Mouse (Mus musculus): Measurements from ENCODE around the gene Wnt3a. TPM values are rescaled to one million over a fixed set of nuclear protein-coding genes. Genes with fewer than 3 reads are reported as not detected.

Wnt3a gene
- polyA plus RNA-seq, 1 experiment from 2014 or later = 0.35 TPM

DNA sequence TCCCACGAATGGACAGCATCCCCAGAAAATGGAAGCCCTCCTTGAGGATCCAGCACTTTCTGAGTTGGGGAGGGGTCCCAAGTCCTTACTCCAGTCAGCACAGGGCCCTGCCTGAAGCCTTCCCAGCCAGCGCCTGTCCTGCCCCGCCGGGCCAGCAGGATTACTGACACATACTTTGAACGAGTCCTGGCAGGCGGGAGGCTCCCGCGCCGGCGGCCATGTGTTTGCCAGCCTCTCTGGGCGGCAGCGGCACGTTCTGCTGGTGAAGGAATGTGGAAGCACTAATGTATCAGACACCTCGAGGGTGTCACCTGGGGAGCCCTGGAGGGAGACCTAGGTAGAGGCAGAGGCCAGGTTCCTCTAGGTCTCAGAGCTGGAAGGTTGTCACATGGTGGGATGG lies 6.4 kb downstream of the Wnt3a start:
- WGBS = 57% methylated on average over 14 of the region's 14 CpGs
- Histone ChIP-seq H3K27ac (replicated peaks) (no peak overlapping the region), H3K27me3 (replicated peaks) (peaks cover 43% of the 10 kb centered on the region), H3K4me2 (no peak overlapping the region), H3K9ac (replicated peaks) (no peak overlapping the region), H3K36me3 (no peaks in the 10 kb centered on the region), H3K4me1 (peaks cover 6% of the 10 kb centered on the region), H3K9me3 (replicated peaks) (no peaks in the 10 kb centered on the region), H3K4me3 (replicated peaks) (no peak overlapping the region)
- no peak for ATAC-seq (ENCODE audit: low FRiP score)

DNA sequence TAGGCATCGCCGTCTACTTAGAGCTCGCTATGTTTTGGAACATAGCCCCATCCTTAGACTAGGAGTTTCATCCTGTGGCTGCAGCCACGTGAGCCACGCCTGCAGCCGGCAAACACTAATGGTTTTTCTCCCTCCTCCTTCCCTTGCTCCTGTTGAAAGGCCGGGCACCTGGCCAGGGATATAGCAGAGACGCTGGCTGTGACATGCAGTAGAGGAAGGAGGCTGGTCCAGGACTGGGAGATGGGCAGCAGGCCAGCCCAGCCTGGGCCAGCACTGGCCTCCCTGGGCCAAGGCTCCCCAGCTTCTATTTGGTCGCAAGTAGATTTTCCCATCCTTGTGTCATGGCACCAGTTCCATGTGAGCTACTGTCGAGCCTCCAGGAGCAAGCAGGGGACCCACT lies 7.6 kb downstream of the Wnt3a start:
- H3K4me1 ChIP-seq = no peaks in the 10 kb centered on the region
- H3K27me3 ChIP-seq (replicated peaks) = peaks cover 31% of the 10 kb centered on the region
- H3K36me3 ChIP-seq = no peaks in the 10 kb centered on the region
- no peak overlapping the region for H3K9ac ChIP-seq (replicated peaks)
- H3K4me2 ChIP-seq = no peak overlapping the region
- 69% methylated on average over 10 of the region's 10 CpGs for WGBS
- no peak overlapping the region for H3K4me3 ChIP-seq (replicated peaks)
- H3K27ac ChIP-seq (replicated peaks) = no peak overlapping the region
- no peaks in the 10 kb centered on the region for H3K9me3 ChIP-seq (replicated peaks)
- no peak for ATAC-seq (ENCODE audit: low FRiP score)

DNA sequence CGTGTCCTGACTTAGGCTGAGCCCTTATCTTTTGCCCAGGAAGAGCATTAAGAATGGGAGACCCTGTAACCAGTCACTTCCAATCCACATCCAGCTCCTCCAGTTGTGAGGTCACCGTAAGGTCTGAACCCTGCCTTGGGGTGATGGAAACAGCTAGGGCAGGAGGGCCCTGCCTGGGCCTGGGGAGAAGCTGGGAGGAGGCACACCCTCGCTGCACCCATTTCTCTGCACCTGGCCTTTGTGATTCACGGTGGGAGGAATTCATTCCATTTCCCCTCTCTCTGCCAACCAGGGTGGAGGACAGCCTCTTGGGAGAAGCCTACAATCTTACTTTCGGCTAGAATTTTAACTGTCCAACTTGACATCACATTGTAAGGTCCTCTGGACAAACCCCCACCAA lies 8.4 kb downstream of the Wnt3a start:
- 82% methylated on average over 5 of the region's 5 CpGs for WGBS
- no peak overlapping the region for H3K4me2 ChIP-seq
- peaks cover 23% of the 10 kb centered on the region for H3K27me3 ChIP-seq (replicated peaks)

DNA sequence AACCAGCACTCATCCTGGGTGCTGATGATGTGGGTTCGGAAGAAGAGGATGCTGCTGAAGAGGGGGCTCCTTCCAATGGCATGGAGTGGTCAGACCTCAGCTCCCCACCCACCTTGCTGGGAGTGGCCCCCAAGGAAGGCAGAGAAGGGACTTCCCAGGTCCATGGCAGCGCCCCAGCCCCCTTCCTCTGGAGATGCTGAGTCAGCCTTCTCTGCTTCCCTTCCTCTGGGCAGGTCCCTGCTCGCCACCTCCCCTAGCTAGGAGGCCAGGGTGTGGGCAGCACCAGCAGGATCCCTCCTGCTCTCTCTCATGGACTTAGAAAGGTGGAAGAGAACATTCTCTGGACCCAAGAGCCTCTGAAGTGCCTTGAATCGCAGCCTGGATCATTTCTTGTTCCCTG lies 12.5 kb downstream of the Wnt3a start:
- H3K36me3 ChIP-seq = no peaks in the 10 kb centered on the region
- no peak overlapping the region for H3K9ac ChIP-seq (replicated peaks)
- H3K4me1 ChIP-seq = no peaks in the 10 kb centered on the region
- no peak for ATAC-seq (ENCODE audit: low FRiP score)
- H3K4me2 ChIP-seq = no peak overlapping the region
- H3K4me3 ChIP-seq (replicated peaks) = no peak overlapping the region
- peaks cover 5% of the 10 kb centered on the region; the same call in 1 of the 2 replicates for H3K27me3 ChIP-seq (replicated peaks)
- WGBS = 84% methylated on average over 4 of the region's 4 CpGs
- no peaks in the 10 kb centered on the region for H3K9me3 ChIP-seq (replicated peaks)
- no peak overlapping the region for H3K27ac ChIP-seq (replicated peaks)

More for the DNA sequence above, 8.4 kb downstream of the Wnt3a start:
- ATAC-seq (ENCODE audit: low FRiP score) = no peak
- Histone ChIP-seq H3K4me1 (no peaks in the 10 kb centered on the region), H3K9ac (replicated peaks) (no peak overlapping the region), H3K9me3 (replicated peaks) (no peaks in the 10 kb centered on the region), H3K36me3 (no peaks in the 10 kb centered on the region), H3K4me3 (replicated peaks) (no peak overlapping the region), H3K27ac (replicated peaks) (no peak overlapping the region)

DNA sequence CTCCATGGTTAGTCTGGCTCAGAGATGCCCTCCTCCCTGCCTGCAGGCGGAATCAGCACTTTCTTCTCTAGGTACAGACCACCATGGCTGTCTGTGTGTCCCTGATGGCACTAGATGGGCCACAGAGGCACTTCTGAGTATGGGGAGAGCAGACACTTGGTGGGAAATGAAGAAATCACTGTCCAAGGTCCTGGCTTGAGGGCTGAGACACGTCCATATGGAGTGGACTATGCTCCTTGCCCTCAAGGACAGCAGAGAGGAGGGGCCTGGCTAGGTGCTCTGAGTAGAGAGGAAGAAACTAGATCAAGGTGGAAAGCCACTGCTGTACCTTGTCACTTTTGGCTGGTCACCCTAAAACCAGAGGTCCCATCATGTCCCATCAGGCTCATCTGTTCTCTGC lies 13.7 kb downstream of the Wnt3a start:
- H3K9ac ChIP-seq (replicated peaks) = no peak overlapping the region

DNA sequence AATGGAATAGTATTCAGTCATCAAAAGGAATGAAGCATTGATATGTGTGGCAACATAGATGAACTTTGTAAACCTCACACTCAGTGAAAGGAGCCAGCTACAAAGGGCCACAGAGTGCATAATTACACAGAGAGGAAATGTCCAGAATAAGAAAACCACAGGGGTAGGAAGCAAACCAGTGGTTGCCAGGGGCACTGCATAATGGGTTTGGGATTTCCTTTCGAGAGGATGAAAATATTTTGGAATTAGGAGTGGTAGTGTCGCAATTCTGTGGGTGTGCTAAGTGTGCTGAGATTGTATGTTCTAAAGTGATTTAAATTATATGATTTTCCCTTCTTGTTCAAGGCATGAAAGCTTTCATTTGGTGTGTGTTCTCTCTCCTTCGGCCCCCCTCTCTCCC lies 16.4 kb downstream of the Wnt3a start:
- H3K4me2 ChIP-seq = no peak overlapping the region
- H3K4me3 ChIP-seq (replicated peaks) = no peak overlapping the region
- 90% methylated on average over 3 of the region's 3 CpGs for WGBS
- H3K4me1 ChIP-seq = no peaks in the 10 kb centered on the region
- H3K9me3 ChIP-seq (replicated peaks) = no peaks in the 10 kb centered on the region
- H3K9ac ChIP-seq (replicated peaks) = no peak overlapping the region
- H3K27me3 ChIP-seq (replicated peaks) = peaks cover 5% of the 10 kb centered on the region; the same call in 1 of the 2 replicates
- no peak for ATAC-seq (ENCODE audit: low FRiP score)
- no peaks in the 10 kb centered on the region for H3K36me3 ChIP-seq
- H3K27ac ChIP-seq (replicated peaks) = no peak overlapping the region

More for the DNA sequence above, 13.7 kb downstream of the Wnt3a start:
- no peaks in the 10 kb centered on the region for H3K9me3 ChIP-seq (replicated peaks)
- H3K36me3 ChIP-seq = no peaks in the 10 kb centered on the region
- peaks cover 5% of the 10 kb centered on the region; the same call in 1 of the 2 replicates for H3K27me3 ChIP-seq (replicated peaks)
- no peak overlapping the region for H3K4me2 ChIP-seq
- ATAC-seq (ENCODE audit: low FRiP score) = no peak
- H3K4me1 ChIP-seq = no peaks in the 10 kb centered on the region
- no peak overlapping the region for H3K27ac ChIP-seq (replicated peaks)
- 42% methylated on average over 2 of the region's 2 CpGs for WGBS
- no peak overlapping the region for H3K4me3 ChIP-seq (replicated peaks)

DNA sequence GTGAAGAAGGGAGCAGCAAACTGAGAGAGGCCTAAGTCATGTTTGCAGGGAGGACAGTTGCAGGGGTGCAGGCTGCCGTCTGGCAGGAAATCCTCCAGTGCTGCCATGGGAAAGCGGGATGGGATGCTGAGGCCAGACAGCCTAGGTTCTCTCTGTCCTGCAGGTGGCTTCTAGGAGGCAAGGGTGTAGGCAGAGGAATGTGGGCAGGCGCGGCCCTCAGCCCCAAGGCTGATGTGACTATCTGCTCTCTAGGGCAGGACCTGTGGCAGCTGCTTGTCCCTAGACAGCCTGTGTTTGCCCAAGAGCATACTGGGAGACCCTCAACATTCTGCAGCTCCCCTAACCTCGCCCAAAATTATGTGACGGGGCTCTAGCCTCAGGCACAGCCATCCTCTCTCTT lies 23.8 kb downstream of the Wnt3a start:
- Histone ChIP-seq H3K4me1 (peaks cover 15% of the 10 kb centered on the region), H3K27ac (replicated peaks) (no peak overlapping the region), H3K36me3 (no peaks in the 10 kb centered on the region), H3K4me3 (replicated peaks) (no peak overlapping the region), H3K9ac (replicated peaks) (no peak overlapping the region), H3K9me3 (replicated peaks) (no peaks in the 10 kb centered on the region), H3K27me3 (replicated peaks) (peaks cover 27% of the 10 kb centered on the region), H3K4me2 (no peak overlapping the region)
- 37% methylated on average over 6 of the region's 6 CpGs for WGBS
- ATAC-seq (ENCODE audit: low FRiP score) = no peak

DNA sequence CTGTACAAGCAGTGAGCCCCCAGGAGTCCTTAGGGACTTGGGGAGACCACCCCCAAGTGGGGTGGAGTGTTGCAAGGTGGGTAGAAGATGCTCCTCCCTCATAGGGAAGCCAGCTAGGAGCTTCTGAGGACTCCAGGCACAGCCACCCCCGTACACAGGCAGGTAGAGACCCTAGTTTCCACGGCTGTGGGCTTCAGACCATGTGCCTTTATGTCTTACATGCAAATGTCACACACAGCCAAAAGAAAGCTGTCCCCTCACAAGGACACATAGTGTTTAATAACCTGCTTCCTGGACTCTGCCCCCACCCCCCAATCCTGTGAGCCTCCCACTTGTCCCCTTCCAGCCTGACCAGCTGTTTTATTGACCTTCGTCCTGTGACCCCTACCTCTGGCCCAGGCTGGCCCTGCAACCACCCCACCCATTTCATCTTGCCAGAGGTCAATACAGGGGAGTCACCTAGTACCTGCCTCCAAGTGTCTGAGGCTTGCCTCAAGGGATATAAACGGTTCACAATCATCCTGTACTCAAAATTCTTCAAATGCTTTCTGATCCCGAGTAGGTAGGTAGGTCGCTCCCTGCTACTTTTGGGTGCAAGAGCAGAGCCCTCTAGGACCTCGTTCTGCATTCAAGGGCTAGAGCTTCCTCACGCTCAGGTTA lies 25.3 kb downstream of the Wnt3a start:
- no peak overlapping the region for H3K9ac ChIP-seq (replicated peaks)
- H3K27me3 ChIP-seq (replicated peaks) = peaks cover 30% of the 10 kb centered on the region
- 64% methylated on average over 8 of the region's 8 CpGs for WGBS
- no peaks in the 10 kb centered on the region for H3K36me3 ChIP-seq
- peaks cover 15% of the 10 kb centered on the region for H3K4me1 ChIP-seq
- H3K27ac ChIP-seq (replicated peaks) = no peak overlapping the region
- no peak for ATAC-seq (ENCODE audit: low FRiP score)
- H3K9me3 ChIP-seq (replicated peaks) = no peaks in the 10 kb centered on the region
- H3K4me2 ChIP-seq = no peak overlapping the region
- H3K4me3 ChIP-seq (replicated peaks) = no peak overlapping the region

DNA sequence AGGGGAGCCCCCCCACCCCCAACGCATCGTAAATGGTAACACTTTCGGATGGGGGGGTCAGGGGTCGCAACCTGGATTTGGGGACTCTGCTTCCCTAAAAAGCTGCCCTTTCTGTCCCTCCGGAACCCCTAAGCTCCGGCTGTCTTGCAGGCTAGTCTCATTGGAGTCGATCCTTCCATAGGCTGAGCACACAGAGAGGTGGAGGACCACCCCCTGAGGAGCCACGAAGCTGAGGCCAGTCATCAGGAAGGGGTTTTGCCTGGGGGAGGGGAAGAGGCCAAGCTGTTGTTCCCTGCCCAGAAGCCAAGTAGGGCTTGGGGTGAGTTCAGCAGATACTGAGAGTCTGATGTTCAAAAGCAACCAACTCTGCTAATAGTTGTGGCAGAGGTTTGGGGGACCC lies 26.0 kb downstream of the Wnt3a start:
- Histone ChIP-seq H3K9ac (replicated peaks) (peak overlapping the region; percentile 57), H3K27ac (replicated peaks) (no peak overlapping the region)
- WGBS = 3% methylated on average over 8 of the region's 8 CpGs

DNA sequence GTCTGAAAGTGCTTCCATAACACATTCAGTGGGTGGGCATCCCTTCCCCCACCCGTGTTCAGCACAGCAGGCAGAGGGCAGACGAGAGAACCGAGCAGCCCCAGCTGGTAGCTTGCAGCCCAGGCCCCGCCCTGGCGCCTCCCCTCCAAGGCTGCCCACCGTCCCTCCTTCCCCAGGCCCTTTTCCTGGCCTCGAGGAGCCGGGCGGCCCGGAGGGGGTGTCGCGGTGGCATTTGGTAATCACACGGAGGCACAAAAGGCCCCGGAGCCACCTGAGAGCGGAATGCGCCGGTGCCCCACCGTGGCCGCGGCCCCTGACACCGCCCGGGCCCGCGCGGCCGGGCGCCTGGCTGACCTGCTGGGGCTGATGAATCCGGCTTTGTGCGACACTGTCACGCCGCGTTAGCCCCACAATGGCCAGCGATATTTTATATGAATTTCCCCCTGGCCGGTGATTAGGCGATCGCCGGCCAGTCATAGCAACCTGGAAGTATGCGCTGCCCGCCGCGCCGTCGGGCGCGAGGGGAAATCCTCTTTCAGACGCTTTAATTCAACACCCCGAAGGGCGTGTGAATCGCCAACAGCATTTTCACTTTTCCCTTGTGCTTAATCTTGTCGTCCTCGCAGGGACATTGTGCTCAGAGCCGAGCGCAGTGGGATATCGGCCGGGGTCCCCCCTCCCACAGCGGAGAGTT lies 26.5 kb downstream of the Wnt3a start:
- H3K9me3 ChIP-seq (replicated peaks) = no peaks in the 10 kb centered on the region
- peak overlapping the region; percentile 57 for H3K9ac ChIP-seq (replicated peaks)
- H3K27me3 ChIP-seq (replicated peaks) = peaks cover 33% of the 10 kb centered on the region
- H3K4me3 ChIP-seq (replicated peaks) = peak overlapping the region; percentile 49
- H3K4me1 ChIP-seq = peaks cover 15% of the 10 kb centered on the region
- under 1% methylated on average over 54 of the region's 56 CpGs for WGBS
- peak overlapping the region; percentile 42; the same call in 1 of the 2 replicates for H3K27ac ChIP-seq (replicated peaks)
- ATAC-seq (ENCODE audit: low FRiP score) = peak; percentile 92
- no peaks in the 10 kb centered on the region for H3K36me3 ChIP-seq
- H3K4me2 ChIP-seq = peak overlapping the region; percentile 77

More for the DNA sequence above, 26.0 kb downstream of the Wnt3a start:
- Histone ChIP-seq H3K36me3 (no peaks in the 10 kb centered on the region), H3K4me1 (peaks cover 15% of the 10 kb centered on the region), H3K27me3 (replicated peaks) (peaks cover 33% of the 10 kb centered on the region), H3K9me3 (replicated peaks) (no peaks in the 10 kb centered on the region), H3K4me2 (peak overlapping the region; percentile 77), H3K4me3 (replicated peaks) (peak overlapping the region; percentile 49)
- ATAC-seq (ENCODE audit: low FRiP score) = no peak

DNA sequence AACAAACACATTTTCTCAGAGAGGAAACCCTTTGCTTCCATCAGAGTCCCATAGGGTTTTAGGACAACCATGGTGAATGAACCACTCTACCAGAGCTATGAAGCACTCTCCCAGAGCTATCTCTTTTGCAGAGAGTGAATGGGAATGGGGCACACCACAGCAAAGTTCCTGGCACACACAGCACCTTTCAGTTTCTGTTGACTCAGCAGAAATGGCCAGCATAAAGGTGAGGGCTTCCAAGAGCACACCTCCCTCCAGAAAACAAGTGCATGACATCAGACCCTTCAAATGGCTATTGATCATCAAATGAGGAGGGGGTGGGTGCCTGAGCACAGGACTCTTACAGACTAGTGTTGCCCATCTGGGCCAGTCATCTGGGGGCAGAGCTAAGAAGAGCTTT lies 28.2 kb downstream of the Wnt3a start:
- ATAC-seq (ENCODE audit: low FRiP score) = no peak
- H3K4me3 ChIP-seq (replicated peaks) = no peak overlapping the region
- H3K27ac ChIP-seq (replicated peaks) = no peak overlapping the region
- no peaks in the 10 kb centered on the region for H3K36me3 ChIP-seq
- no peak overlapping the region for H3K4me2 ChIP-seq
- no peak overlapping the region for H3K9ac ChIP-seq (replicated peaks)
- no peaks in the 10 kb centered on the region for H3K9me3 ChIP-seq (replicated peaks)
- peaks cover 32% of the 10 kb centered on the region for H3K27me3 ChIP-seq (replicated peaks)
- peaks cover 15% of the 10 kb centered on the region for H3K4me1 ChIP-seq
